Mouse (Mus musculus) lung, adult 2 months (tissue): Measurements from ENCODE around the gene Strn. TPM values are rescaled to one million over a fixed set of nuclear protein-coding genes. Genes with fewer than 3 reads are reported as not detected.

ENCODE experiments used
- DNase-seq: peaks from one replicate; pipeline ENCODE4 v3.0.0; 2022
- H3K4me1 ChIP-seq: fragments of 200-500 bp; 2 replicates; pipeline ENCODE4 v1.6.1; 2011; ENCODE audit warnings: low read length; ENCODE audit not compliant: control insufficient read depth, insufficient read depth
- H3K4me3 ChIP-seq: fragments of 200-500 bp; replicated peaks from 2 replicates; pipeline ENCODE3; 2011; ENCODE audit warnings: low read depth, mild to moderate bottlenecking, control low read depth, low read length; ENCODE audit errors: extremely low read depth
- CTCF ChIP-seq: fragments of 200-500 bp; IDR thresholded peaks from 2 replicates; pipeline ENCODE4 v1.5.1; 2011; ENCODE audit warnings: mild to moderate bottlenecking, low read length, control low read depth; ENCODE audit not compliant: insufficient read depth
- POLR2A ChIP-seq: fragments of 200-500 bp; IDR thresholded peaks from 2 replicates; pipeline ENCODE4 v1.6.1; 2011; ENCODE audit warnings: low read depth, mild to moderate bottlenecking, control low read depth, low read length, borderline replicate concordance; ENCODE audit errors: extremely low read depth
- WGBS: fragments of 180-500 bp; shearing (Covaris S2); methylation state at CpG from one replicate; pipeline ENCODE4 v1.1.7; 2018; 5-methylcytosine and 5-hydroxymethylcytosine counted together
- polyA plus RNA-seq: library from polyadenylated mRNA; depleted of rRNA; stranded (reverse); fragments of >200 nt; gene quantifications from 2 replicates; pipeline ENCODE4 v1.2.3, GENCODE M21; 2012

The Strn gene
- polyA plus RNA-seq, 1 experiment, result 9.6 TPM

DNA sequence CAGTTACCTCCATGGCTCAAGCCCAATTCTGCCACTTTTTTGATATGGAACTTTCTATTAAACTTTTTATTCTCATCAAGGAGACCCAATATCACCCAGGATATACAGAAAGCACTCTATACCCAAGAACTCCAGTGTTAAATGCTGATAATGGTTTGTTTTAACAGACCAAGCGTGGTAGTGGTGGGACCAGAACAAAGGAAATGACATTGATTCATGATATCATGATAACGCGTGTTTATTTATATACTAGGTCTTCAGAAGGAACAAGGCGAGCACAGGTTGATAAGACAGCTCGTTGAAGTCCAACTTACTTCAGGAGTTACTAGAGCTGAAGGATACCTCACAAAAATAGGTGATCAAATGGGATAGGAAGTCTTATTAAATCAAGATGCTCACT lies 52.0 kb downstream of the Strn start:
- DNase-seq, result no peak
- Histone ChIP-seq H3K4me1 (no peaks in the 10 kb centered on the region), H3K4me3 (no peak overlapping the region)
- TF ChIP-seq CTCF (no peak), POLR2A (no peak)
- 49% methylated on average over 5 of the region's 5 CpGs for WGBS

DNA sequence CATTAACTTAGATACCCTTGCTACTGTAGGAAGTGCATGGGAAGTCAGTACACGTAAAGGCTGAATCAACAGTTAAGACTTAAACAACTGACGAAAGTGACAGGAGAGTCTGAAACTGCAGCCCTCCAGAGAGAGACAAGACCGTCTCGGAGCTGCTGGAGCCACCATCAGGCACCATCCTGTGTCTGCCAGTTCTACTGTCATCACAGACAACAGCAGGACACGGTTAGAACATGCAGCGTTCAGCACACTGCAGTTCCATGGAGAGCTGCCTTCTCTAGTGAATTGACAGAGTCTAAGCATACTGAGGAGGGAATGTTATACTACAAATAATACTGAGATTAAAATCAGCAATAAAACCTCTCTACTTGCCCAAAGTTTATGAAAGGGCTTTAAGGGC lies 54.6 kb downstream of the Strn start:
- no peak overlapping the region for H3K4me3 ChIP-seq
- no peak for TF ChIP-seq CTCF
- no peak for TF ChIP-seq POLR2A
- DNase-seq, result no peak
- WGBS, result 56% methylated on average over 6 of the region's 6 CpGs
- no peaks in the 10 kb centered on the region for H3K4me1 ChIP-seq

DNA sequence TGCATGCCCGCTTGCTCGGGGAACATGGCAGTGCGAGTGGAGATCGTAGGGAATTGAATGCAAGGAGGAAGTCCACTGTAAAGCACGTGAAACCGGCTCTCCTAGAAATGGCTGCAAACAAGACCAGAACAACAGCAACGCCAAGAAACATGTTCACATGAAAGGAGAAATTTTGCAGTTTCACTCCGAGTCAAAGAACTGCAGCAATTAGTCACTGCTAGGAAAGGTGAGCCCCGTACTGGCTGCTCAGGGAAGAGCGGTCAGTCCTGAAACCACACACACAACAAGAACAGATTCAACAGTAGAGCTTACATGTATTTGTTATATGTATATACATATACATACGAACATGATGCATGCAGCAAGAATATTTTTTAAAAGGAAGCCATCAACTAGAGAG lies 57.5 kb downstream of the Strn start:
- TF ChIP-seq POLR2A (no peak), CTCF (no peak)
- no peaks in the 10 kb centered on the region for H3K4me1 ChIP-seq
- WGBS, result 84% methylated on average over 11 of the region's 11 CpGs
- DNase-seq, result no peak
- no peak overlapping the region for H3K4me3 ChIP-seq

DNA sequence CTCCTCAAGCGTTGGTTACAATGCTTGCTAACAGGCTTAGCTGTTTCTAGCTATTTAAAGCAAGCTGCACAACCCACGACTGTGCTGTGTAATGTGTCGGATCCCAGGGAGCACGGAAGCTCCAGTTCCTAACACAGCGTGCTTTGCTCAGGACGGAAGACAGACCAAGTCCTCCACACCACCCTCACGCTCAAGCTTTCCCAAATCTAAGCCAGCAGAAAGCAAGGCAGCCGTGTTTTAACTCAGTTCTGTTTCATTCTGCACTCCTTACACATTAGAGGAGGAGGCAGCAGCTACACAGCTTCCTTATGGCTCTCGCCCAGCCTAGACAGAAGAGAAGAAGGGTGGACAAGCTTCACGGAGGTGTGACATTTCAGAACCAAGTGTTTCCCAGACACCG lies 60.2 kb downstream of the Strn start:
- H3K4me1 ChIP-seq, result no peaks in the 10 kb centered on the region
- no peak overlapping the region for H3K4me3 ChIP-seq
- DNase-seq, result no peak
- 86% methylated on average over 11 of the region's 11 CpGs for WGBS
- no peak for TF ChIP-seq CTCF
- TF ChIP-seq POLR2A, result no peak

DNA sequence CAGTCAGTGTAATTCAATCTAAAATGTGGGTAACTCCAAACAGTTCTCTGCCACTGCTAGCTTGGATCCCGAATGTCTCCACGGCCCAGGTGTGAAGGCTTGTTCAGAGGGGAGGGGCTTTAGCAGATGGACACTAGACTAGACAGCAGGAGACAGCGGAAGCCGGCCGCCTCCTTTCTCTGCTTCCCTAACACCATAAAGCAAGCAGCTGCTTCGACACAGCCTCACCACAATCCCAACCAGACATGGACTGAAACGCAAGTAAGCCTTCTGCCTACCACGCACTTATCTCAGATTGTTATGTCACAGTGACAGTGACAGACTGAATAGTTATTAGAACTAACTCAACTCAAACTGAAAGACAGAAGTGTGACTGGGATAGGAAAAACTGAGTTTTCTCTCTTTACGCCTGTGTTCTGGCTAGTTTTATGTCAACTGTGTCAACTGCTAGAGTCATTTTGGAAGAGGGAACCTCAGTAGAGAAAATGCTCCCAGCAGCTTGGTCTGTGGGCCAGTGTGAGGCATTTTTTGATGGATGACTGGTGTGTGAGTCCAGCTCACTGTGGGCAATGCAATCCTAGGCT lies 71.9 kb downstream of the Strn start:
- DNase-seq, result no peak
- WGBS, result 82% methylated on average over 9 of the region's 9 CpGs
- H3K4me1 ChIP-seq, result no peaks in the 10 kb centered on the region

DNA sequence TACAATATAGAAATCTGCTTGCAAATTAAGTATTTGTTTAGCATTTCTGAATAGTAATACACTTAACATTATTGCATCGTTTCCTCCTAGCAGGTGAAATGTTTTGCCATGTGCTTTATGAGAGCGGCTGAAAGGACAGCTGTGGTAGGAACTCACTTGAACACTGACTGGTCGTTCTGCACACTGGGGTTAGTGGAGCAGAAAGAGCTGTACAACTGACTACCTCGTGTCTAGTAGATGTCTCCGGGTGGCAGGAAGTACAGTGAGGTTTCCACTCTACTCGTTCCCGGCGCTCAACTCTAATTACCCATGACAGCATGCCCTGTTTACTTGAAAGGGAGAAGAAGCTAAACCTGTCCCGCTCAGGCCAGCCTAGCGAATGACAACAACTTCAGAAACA lies 82.2 kb downstream of the Strn start:
- Histone ChIP-seq H3K4me3 (no peak overlapping the region), H3K4me1 (no peaks in the 10 kb centered on the region)
- TF ChIP-seq POLR2A (no peak), CTCF (no peak)
- no peak for DNase-seq
- WGBS, result 76% methylated on average over 10 of the region's 10 CpGs

More for the DNA sequence above, 71.9 kb downstream of the Strn start:
- TF ChIP-seq POLR2A (no peak), CTCF (no peak)
- no peak overlapping the region for H3K4me3 ChIP-seq

DNA sequence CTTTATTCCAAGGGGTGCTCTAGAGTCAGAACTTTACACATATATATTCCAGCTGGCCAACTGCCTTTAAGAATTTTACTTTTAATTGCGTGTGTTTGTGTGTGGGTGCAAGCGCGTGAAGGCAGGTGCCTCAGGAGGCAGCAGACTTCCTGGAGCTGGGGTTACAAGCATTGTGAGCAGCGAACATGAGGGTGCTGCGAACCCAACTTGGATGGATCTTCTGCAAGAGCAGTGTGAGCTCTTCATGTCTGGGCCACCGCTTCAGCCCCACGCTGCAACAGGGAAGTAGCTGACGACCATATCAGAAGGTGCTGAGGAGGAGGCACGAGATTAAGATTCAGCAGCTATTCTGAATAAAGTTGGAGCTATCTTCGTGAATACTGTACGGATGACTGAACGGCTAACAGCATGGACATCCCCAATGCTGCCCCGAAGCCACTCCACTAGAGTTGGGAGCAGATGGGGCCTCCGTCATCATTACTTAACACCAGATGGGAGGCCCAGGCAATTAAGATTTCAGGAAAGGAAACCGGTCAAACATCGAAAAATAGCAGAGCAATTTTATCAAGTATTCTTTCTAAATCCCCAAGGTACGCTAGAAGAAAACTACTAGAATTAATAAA lies 93.0 kb downstream of the Strn start:
- WGBS, result 92% methylated on average over 17 of the region's 17 CpGs
- Histone ChIP-seq H3K4me1 (no peaks in the 10 kb centered on the region), H3K4me3 (no peak overlapping the region)
- no peak for DNase-seq
- TF ChIP-seq CTCF (no peak), POLR2A (no peak)

DNA sequence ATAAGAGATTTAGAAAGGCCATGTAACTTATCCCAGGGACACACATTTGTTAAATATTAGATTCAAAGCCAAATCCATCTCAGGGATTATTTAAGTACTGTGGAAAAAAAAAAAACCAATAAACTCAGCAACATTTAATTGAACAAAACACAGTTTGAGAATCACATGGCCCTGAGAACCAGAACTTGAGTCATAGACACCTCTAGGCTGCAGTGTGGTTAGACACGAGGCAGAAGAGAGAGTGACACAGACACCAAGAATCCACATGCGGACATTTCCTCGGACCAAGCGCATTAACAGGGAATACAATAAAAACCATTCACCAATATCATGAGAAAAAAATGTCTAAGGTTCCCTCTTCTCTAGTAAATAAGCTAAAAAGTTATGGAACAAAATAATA lies 94.7 kb downstream of the Strn start:
- WGBS, result 89% methylated on average over 4 of the region's 4 CpGs
- Histone ChIP-seq H3K4me3 (no peak overlapping the region), H3K4me1 (no peaks in the 10 kb centered on the region)
- no peak for DNase-seq
- TF ChIP-seq POLR2A (no peak), CTCF (no peak)

DNA sequence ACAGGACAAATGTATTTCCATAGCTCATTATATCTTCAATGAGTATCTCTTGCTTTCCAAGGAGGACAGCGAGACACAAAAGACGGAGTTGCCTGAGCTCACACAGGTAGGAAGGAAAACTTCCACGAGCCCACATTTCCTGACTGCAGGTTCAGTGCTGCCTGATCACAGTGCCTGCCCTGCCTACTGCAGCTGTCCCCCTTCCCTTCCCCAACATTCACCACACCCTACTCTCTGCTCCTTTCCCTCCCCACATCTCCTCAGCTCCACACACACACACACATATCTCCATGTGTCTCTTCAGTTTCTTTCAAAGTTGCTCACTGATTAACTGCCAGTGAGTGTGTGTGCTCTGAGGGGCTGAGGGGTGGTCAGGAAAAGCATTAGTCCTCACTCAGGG lies 96.6 kb downstream of the Strn start:
- TF ChIP-seq CTCF, result no peak
- H3K4me1 ChIP-seq, result no peaks in the 10 kb centered on the region
- no peak for DNase-seq
- 84% methylated on average over 3 of the region's 3 CpGs for WGBS
- no peak overlapping the region for H3K4me3 ChIP-seq

DNA sequence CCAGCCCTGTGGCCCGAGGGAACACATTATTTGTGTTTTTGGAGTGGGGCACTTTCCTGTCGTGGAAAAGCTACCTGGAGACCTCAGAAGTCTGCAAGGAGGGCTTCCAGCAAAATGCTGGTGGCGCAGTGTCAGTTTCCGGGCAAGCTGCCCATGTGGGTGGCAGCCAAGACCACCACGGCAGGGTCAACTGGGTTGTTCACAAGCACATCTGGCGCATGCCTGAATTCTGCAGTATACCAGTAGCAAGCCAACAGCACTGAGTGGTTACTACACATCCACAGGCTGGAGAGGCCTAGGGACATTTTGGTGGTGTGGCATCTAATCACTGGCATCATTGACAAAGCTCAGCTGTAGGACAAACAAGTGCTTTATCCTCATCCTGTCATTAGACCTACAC lies 97.9 kb downstream of the Strn start:
- no peak for DNase-seq
- TF ChIP-seq POLR2A (no peak), CTCF (no peak)
- WGBS, result 54% methylated on average over 6 of the region's 6 CpGs
- Histone ChIP-seq H3K4me3 (no peak overlapping the region), H3K4me1 (no peaks in the 10 kb centered on the region)

DNA sequence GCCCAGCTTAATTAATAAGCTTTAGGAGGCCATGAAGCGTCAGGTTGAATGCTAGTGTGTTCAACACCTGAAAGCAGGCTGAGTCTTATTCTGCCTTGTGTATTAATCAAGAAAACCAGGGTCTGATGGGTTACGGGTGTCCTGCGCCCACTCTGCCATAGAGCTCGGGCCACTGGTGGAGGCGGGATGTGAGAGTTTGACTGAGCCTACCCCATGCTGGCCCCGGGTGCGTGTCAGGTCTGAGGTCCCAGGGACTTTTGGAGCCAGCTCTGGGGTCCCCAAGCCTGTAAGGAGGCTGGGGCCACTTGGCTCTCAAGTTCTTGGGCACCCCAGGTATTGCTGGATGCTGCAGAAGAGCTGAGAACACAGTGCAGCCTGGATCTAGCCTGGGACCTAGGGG lies 99.9 kb downstream of the Strn start:
- TF ChIP-seq CTCF, result no peak
- TF ChIP-seq POLR2A, result no peak
- Histone ChIP-seq H3K4me3 (no peak overlapping the region), H3K4me1 (no peaks in the 10 kb centered on the region)
- 91% methylated on average over 7 of the region's 7 CpGs for WGBS
- no peak for DNase-seq
